Mouse (Mus musculus) lung, postnatal 14 days (tissue): ENCODE data around the gene Aven.

Experiments
- DNase-seq: peaks from one replicate; pipeline ENCODE4 v3.0.0; 2021

The Aven gene

DNA sequence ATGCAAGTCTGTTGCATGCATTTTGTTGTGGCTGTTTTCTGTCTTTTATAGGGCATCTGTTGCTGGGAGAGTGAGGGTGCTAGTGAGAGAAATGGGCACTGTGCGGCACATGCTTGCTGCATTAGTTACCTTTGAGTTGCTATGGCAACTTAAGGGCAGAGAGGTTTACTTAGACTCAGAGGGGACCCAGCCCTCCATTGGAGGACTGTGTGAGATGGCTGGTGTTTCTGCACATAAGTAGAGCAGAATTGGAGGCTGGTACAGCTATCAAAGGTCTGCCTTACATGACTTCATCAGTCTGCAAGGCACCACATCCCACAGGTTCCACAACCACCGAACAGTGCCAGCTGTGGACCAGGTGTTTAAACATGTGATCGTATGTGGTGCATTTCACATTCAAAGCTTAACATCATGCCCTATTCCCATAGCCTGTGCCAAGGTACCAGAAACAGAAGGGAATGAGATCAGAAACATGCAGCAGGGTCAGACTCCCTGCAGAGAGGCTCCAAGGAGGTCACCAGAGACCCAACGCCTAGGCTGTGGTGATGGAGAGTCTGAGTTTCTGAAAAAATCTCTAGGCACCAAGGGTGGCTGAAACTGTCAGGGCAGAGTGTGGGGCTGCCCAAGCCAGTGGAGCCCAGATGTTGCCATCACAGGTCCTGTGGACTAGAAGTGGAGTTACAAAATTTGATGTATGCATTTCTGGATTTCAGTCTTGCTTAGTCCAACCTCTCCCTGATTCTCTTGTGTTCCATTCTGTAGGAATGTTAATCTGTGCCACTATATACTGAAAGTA is 73.7 kb downstream of the Aven start:
- DNase-seq: no peak

- peak; percentile 5 for DNase-seq
Observed at GRCm38 (mm10) chr2:112567786-112568185, 75.0 kb downstream of the Aven start.

- no peak for DNase-seq
Observed at GRCm38 (mm10) chr2:112590985-112591384, 98.2 kb downstream of the Aven start.

DNA sequence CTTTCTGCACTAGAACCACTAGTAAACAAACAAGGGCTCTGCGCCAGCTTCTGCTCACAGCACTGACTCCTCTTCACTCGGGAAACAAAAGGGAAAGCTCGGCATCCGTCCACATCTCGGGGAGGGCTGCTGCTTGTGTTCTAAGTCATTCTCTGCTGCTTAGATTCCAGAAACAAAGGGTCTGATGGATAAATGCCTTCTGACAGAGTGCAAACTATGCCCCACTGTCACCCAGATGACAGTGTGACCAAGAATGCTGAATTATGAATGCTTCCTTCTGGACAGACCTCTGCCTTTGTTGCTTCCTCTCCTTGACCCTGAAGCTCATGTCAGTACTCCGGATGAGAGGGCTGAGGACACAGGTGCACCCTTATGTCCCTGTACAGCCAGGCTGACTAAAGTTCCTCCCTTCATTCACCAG is 98.7 kb downstream of the Aven start:
- DNase-seq: peak; percentile 25

- DNase-seq: no peak
Observed at GRCm38 (mm10) chr2:112593322-112593721, 100.6 kb downstream of the Aven start.

DNA sequence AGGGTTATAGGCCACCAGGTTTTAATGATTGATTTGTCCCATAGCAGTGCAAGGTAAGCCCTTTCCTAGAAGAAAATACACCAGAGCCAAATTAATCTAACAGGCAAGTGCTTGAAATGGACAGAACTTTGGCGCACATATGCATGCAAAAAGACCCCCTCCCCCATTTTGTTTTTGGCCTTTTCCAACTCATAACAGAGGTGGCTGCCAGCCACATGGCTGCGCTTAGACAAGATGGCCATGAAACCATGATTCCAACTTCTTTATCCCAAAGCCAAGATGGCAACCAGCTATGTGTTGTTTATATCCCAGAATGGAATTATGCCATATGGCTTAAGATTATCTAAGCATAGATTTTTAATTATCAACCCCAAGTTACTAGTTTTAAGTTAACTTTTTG is 101.0 kb downstream of the Aven start:
- DNase-seq: no peak

GRCm38 (mm10) chr2:112595807-112596206 is 103.0 kb downstream of the Aven start:
- no peak for DNase-seq

DNA sequence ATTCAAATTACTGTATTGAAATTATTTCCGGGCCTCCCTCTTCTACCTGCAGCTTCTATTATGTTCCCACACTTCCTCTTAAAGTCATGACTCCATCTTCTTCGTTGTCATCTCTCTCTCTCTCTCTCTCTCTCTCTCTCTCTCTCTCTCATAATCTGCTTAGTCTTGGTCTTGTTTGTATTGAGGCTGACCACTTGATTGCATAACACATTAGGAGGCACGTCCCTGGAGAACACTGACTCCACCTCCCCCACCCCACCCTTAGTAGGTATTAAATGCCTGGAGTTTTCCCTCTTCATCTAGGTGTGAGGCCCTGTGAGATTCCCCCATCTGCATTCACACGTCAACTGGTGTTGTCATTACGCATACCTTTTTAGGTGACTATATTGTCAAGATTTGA is 103.7 kb downstream of the Aven start:
- DNase-seq: no peak

GRCm38 (mm10) chr2:112597064-112597463 is 104.3 kb downstream of the Aven start:
- DNase-seq: no peak

- DNase-seq: no peak
Observed at GRCm38 (mm10) chr2:112600222-112600621, 107.5 kb downstream of the Aven start.

GRCm38 (mm10) chr2:112602487-112602886 is 109.7 kb downstream of the Aven start:
- DNase-seq: no peak

DNA sequence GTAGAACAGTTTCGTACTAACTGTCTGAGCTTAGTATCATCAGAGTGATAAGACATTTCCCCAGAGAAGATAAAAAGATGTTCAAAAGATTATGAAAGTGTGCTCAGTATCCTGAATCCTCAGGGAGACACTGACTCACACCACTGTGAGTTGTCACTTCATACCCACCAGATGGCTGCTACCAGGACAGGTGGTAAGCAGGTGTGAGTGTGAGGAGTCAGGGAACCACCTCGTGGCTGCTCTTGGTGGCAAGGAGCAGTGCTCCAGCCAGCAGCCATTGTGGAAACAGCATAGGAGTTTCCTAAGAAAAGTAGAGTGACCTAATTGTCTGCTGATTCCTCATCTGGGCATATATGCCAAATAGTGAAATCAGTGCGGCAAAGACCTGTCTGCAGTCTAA is 113.8 kb downstream of the Aven start:
- DNase-seq: no peak

DNA sequence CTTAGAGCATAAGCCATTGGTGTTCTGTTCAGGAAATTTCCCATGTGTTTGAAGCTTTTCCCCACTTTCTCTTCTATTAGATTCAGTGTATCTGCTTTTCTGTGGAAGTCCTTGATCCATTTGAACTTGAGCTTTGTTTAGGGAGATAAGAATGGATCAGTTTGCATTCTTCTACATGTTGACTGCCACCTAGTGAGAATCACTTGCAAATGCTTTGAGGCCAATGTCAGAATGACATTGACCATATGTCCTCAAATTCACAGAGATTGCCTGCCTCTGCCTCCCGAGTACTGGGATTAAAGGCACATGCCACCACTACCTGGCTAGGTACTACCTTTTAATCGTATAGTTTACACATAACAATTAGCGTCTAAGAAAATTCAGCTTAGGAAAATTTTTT is 119.9 kb downstream of the Aven start:
- DNase-seq: no peak

- DNase-seq: no peak
Observed at GRCm38 (mm10) chr2:112614375-112614774, 121.6 kb downstream of the Aven start.

GRCm38 (mm10) chr2:112617206-112617605 is 124.4 kb downstream of the Aven start:
- no peak for DNase-seq

GRCm38 (mm10) chr2:112625156-112625555 is 132.4 kb downstream of the Aven start:
- DNase-seq: no peak

- no peak for DNase-seq
Observed at GRCm38 (mm10) chr2:112630669-112631068, 137.9 kb downstream of the Aven start.

DNA sequence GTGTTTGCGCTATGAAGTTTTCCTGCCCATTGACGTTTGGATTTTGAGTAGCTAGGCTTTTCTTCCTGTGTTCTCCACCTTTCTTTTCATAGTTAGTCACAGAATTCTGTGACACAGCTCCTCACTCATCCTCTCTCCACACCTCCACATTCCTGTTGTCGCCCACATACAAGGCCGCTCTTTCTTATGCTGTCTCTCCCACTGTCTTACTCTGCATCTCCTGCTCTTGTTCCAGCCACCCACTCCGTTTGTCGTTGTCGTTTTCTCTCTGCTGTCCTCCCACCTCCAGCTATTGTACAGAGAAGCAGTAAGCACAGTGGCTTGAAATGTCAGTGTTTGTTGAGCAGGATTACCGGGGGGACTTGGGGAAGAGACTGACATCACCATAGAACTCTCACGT is 139.8 kb downstream of the Aven start:
- DNase-seq: no peak

GRCm38 (mm10) chr2:112637206-112637605 is 144.4 kb downstream of the Aven start:
- DNase-seq: no peak

DNA sequence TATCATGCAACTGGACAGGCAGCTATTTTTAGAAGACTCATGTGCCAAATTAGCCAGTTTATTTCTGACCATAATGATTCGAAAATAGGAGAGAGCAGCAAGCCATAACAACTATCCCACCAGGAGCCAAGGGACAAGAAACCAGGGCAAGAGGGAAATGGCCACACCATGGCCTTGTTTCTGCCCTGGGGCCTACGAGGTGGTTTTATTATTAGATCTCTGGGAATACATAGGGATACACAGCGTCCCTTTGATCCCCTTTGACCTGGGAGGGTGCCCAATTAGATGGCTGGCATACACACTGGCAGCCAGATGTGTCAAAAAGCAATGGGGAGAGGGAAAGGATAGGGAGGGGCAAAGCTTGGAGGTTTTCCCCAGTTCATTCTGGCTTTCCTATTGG is 161.1 kb downstream of the Aven start:
- DNase-seq: no peak

DNA sequence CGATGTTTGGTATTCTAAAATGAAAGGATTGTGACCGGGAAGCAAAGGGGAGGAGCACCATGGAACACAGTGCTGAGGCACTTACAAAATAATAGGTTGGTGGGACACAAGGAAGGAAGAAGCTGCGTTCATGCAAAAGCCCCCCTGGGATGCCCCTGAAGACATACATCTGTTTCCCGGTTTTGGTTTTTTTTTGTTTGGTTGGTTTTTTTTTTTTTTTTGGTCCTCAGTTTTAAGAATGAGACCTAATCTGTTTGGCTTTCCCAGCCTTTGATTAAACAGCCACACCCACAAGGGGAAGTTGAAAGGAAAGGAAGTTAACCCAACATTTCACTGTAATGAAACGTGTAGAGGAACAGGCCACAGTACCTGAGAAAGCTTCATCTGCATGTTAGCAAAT is 163.4 kb downstream of the Aven start:
- DNase-seq: no peak

- DNase-seq: no peak
Observed at GRCm38 (mm10) chr2:112669461-112669860, 176.7 kb downstream of the Aven start.

- DNase-seq: no peak
Observed at GRCm38 (mm10) chr2:112676175-112676574, 183.4 kb downstream of the Aven start.

DNA sequence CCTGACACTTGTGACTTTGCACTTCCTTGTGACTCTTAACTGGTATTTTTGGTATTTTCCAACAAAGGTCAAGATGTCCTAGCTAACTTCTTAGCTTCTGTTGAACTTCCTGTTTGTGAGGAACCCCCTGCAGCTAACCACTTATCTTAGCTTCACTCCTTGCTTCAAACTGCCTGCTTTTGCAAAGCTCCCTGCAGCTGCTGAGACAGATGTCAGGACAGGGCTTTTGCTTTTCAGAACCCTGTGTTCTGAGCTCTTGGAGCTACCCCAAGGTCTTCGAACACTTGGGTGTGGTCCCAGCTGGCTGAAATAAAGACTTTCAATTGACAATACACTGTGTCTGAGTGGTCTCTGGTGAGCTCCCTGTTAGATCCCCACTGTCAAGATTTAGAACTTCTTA is 184.0 kb downstream of the Aven start:
- no peak for DNase-seq

- no peak for DNase-seq
Observed at GRCm38 (mm10) chr2:112677246-112677645, 184.5 kb downstream of the Aven start.
